Comparison of ENCODE assay signal across 30 mouse cellular contexts in the genomic region with DNA sequence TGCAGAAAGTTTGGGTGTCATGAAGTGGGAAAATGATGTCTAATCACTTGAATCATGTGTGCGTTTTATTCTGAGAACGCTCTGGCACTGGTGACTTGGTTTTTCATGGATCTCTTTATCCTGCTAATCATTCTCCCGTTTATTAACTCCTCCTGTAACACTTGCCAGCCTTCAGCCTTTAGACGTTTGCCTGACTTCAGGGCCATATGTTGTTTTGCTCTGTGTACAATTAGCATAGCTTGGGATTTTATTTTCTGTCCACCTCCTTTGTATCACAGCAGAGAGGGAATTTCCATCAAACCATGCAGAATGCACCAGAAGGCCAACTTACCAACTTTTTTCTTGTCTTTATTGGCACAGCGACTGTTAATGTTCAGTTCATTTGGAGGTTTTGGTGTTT. TPM values are rescaled to one million over a fixed set of nuclear protein-coding genes. Genes with fewer than 3 reads are reported as not detected.
DNase-seq lines count a peak whose midpoint lies in the region; ATAC-seq lines count a peak whose summit lies in the region.
"Had no signal": no experiment of that assay in that cellular context is flagged by ENCODE, and none has a peak within 500 bp of the region (broad histone marks: within the 10 kb centered on the region; RNA-seq: fewer than 3 reads in every experiment).

No protein-coding gene starts in this region.

- DNase-seq in forebrain, embryonic 10.5 days (ENCODE audit: extremely low spot score, low spot score), result no peak
- no peak for DNase-seq in forebrain, embryonic 11.5 days (ENCODE audit: low spot score)
- DNase-seq in lung, postnatal 10 days, result no peak
- no peak for DNase-seq in cerebellum, postnatal 36 days
- DNase-seq: adrenal gland, adult 8-10 months; adrenal gland, postnatal 25 days; cerebellum, adult 11 months; cerebellum, adult 2 months; cerebellum, adult 9-11 months; embryo, embryonic 11 days; gastrocnemius, adult 2 months; gastrocnemius, postnatal 14 days; heart, adult 11 months; heart, postnatal 10 days; heart, postnatal 36 days had no signal

- 0 out of 2 replicates have a peak, but pooled peaks cover 3% of the 10 kb centered on the region for H3K4me1 ChIP-seq in forebrain, embryonic 13.5 days
- no peaks in the 10 kb centered on the region for H3K4me1 ChIP-seq in forebrain, embryonic 10.5 days
- peaks cover 3% of the 10 kb centered on the region; the same call in 1 of the 2 replicates for H3K4me1 ChIP-seq in forebrain, embryonic 16.5 days (replicated peaks; ENCODE audit: control insufficient read depth, insufficient read depth, low read length)
- H3K4me1 ChIP-seq in forebrain, embryonic 11.5 days (replicated peaks; ENCODE audit: control insufficient read depth, insufficient read depth, low read length), result no peaks in the 10 kb centered on the region
- peaks cover 10% of the 10 kb centered on the region for H3K4me1 ChIP-seq in lung, embryonic 16.5 days (replicated peaks; ENCODE audit: control insufficient read depth, insufficient read depth, low read length)
- H3K4me1 ChIP-seq: embryonic facial prominence, embryonic 10.5 days; heart, embryonic 15.5 days; hindbrain, embryonic 10.5 days; hindbrain, embryonic 13.5 days; intestine, embryonic 15.5 days had no signal

- peak; percentile 61; the same call in 1 of the 2 replicates for ATAC-seq in forebrain, embryonic 13.5 days
- peak; percentile 76 for ATAC-seq in forebrain, embryonic 16.5 days
- ATAC-seq in forebrain, embryonic 11.5 days (replicated peaks; ENCODE audit: low FRiP score), result no peak
- ATAC-seq in lung, embryonic 16.5 days (ENCODE audit: low read depth), result no peak
- ATAC-seq: activated CD4-positive, CD25-positive, alpha-beta regulatory T cell, adult 4 months; hindbrain, embryonic 16.5 days; intestine, embryonic 15.5 days had no signal

- H3K4me3 ChIP-seq in forebrain, embryonic 13.5 days, result no peak overlapping the region
- no peak overlapping the region for H3K4me3 ChIP-seq in forebrain, embryonic 10.5 days
- H3K4me3 ChIP-seq in forebrain, embryonic 16.5 days (replicated peaks; ENCODE audit: low read length), result no peak overlapping the region
- no peak overlapping the region for H3K4me3 ChIP-seq in forebrain, embryonic 11.5 days (ENCODE audit: low read depth, low read length)
- no peak overlapping the region for H3K4me3 ChIP-seq in lung, embryonic 16.5 days (ENCODE audit: low read length)
- H3K4me3 ChIP-seq: embryonic facial prominence, embryonic 10.5 days; embryonic facial prominence, embryonic 13.5 days; erythroblast, embryonic 14.5 days; gastrocnemius, adult 2 months; heart, embryonic 12.5 days; heart, embryonic 15.5 days; hindbrain, embryonic 10.5 days; hindbrain, embryonic 13.5 days; intestine, embryonic 15.5 days had no signal

- WGBS in forebrain, embryonic 13.5 days, result 79% methylated on average over 5 of the region's 5 CpGs
- WGBS in forebrain, embryonic 10.5 days, result 94% methylated on average over 5 of the region's 5 CpGs
- WGBS in forebrain, embryonic 16.5 days, result 45% methylated on average over 5 of the region's 5 CpGs
- WGBS in forebrain, embryonic 11.5 days, result 87% methylated on average over 5 of the region's 5 CpGs
- 80% methylated on average over 5 of the region's 5 CpGs for WGBS in lung, embryonic 16.5 days

- no peaks in the 10 kb centered on the region for H3K27me3 ChIP-seq in forebrain, embryonic 13.5 days
- no peaks in the 10 kb centered on the region for H3K27me3 ChIP-seq in forebrain, embryonic 10.5 days (ENCODE audit: poor library complexity, severe bottlenecking)
- H3K27me3 ChIP-seq in forebrain, embryonic 16.5 days (replicated peaks; ENCODE audit: control insufficient read depth, insufficient read depth, low read length), result no peaks in the 10 kb centered on the region
- H3K27me3 ChIP-seq in forebrain, embryonic 11.5 days (ENCODE audit: control insufficient read depth, insufficient read depth, low read length), result no peaks in the 10 kb centered on the region
- H3K27me3 ChIP-seq in lung, embryonic 16.5 days (ENCODE audit: control insufficient read depth, insufficient read depth, low read depth, low read length), result no peaks in the 10 kb centered on the region
- H3K27me3 ChIP-seq: embryonic facial prominence, embryonic 13.5 days; heart, embryonic 12.5 days; heart, embryonic 15.5 days; hindbrain, embryonic 13.5 days; intestine, embryonic 15.5 days had no signal

- no peaks in the 10 kb centered on the region for H3K9me3 ChIP-seq in forebrain, embryonic 13.5 days (replicated peaks)
- no peaks in the 10 kb centered on the region for H3K9me3 ChIP-seq in forebrain, embryonic 10.5 days
- no peaks in the 10 kb centered on the region for H3K9me3 ChIP-seq in forebrain, embryonic 16.5 days (ENCODE audit: control insufficient read depth, low read length)
- H3K9me3 ChIP-seq in forebrain, embryonic 11.5 days (ENCODE audit: control insufficient read depth, low read length), result no peaks in the 10 kb centered on the region
- no peaks in the 10 kb centered on the region for H3K9me3 ChIP-seq in lung, embryonic 16.5 days (ENCODE audit: control insufficient read depth, low read length)
- H3K9me3 ChIP-seq: embryonic facial prominence, embryonic 10.5 days; embryonic facial prominence, embryonic 13.5 days; heart, embryonic 12.5 days; heart, embryonic 15.5 days; hindbrain, embryonic 10.5 days; hindbrain, embryonic 13.5 days; intestine, embryonic 15.5 days had no signal

- H3K9ac ChIP-seq in forebrain, embryonic 13.5 days, result no peak overlapping the region
- no peak overlapping the region for H3K9ac ChIP-seq in forebrain, embryonic 16.5 days (replicated peaks; ENCODE audit: low read depth, low read length)
- no peak overlapping the region for H3K9ac ChIP-seq in forebrain, embryonic 11.5 days (ENCODE audit: low read length)
- H3K9ac ChIP-seq in lung, embryonic 16.5 days (ENCODE audit: low read length), result no peak overlapping the region
- H3K9ac ChIP-seq: embryonic facial prominence, embryonic 13.5 days; heart, embryonic 12.5 days; heart, embryonic 15.5 days; hindbrain, embryonic 13.5 days; intestine, embryonic 15.5 days had no signal

- H3K36me3 ChIP-seq in forebrain, embryonic 13.5 days (ENCODE audit: poor library complexity, severe bottlenecking), result peaks cover 56% of the 10 kb centered on the region
- peaks cover 96% of the 10 kb centered on the region for H3K36me3 ChIP-seq in forebrain, embryonic 10.5 days (replicated peaks)
- peaks cover 12% of the 10 kb centered on the region for H3K36me3 ChIP-seq in forebrain, embryonic 16.5 days (ENCODE audit: control insufficient read depth, insufficient read depth)
- no peaks in the 10 kb centered on the region; the same call in 1 of the 2 replicates for H3K36me3 ChIP-seq in forebrain, embryonic 11.5 days (ENCODE audit: control insufficient read depth, insufficient read depth, low read length)
- peaks cover 23% of the 10 kb centered on the region for H3K36me3 ChIP-seq in lung, embryonic 16.5 days (ENCODE audit: control insufficient read depth, insufficient read depth, low read length)

- no peak overlapping the region for H3K27ac ChIP-seq in forebrain, embryonic 13.5 days
- H3K27ac ChIP-seq in forebrain, embryonic 10.5 days, result no peak overlapping the region
- H3K27ac ChIP-seq in forebrain, embryonic 16.5 days (ENCODE audit: low read length), result no peak overlapping the region
- H3K27ac ChIP-seq in forebrain, embryonic 11.5 days (ENCODE audit: low read depth, low read length), result no peak overlapping the region
- peak overlapping the region; percentile 83 for H3K27ac ChIP-seq in lung, embryonic 16.5 days (ENCODE audit: low read length)
- H3K27ac ChIP-seq: embryonic facial prominence, embryonic 10.5 days; embryonic facial prominence, embryonic 13.5 days; gastrocnemius, adult 2 months; heart, embryonic 15.5 days; hindbrain, embryonic 10.5 days; hindbrain, embryonic 13.5 days; intestine, embryonic 15.5 days had no signal

- H3K4me2 ChIP-seq in forebrain, embryonic 13.5 days, result no peak overlapping the region
- no peak overlapping the region for H3K4me2 ChIP-seq in forebrain, embryonic 16.5 days (ENCODE audit: low read length)
- no peak overlapping the region for H3K4me2 ChIP-seq in forebrain, embryonic 11.5 days (ENCODE audit: low read depth, low read length, severe bottlenecking)
- H3K4me2 ChIP-seq in lung, embryonic 16.5 days (ENCODE audit: low read depth, low read length), result no peak overlapping the region
- H3K4me2 ChIP-seq: embryonic facial prominence, embryonic 13.5 days; heart, embryonic 12.5 days; heart, embryonic 15.5 days; hindbrain, embryonic 13.5 days; intestine, embryonic 15.5 days had no signal

RNA-seq across cellular contexts. Expression of gene Akap5, which starts 26.9 kb away (rescaled TPM):
- 4.5 and 5.3 TPM in 2 replicates for polyA plus RNA-seq in forebrain, embryonic 13.5 days (2015; fragmentation: Nextera tagmentation; extraction: Ambion mirVana)
- polyA plus RNA-seq in forebrain, embryonic 10.5 days (2016; fragmentation: Nextera tagmentation; extraction: Ambion mirVana), result 2.6 and 3.1 TPM in 2 replicates
- polyA plus RNA-seq in forebrain, embryonic 16.5 days (2015; fragmentation: Nextera tagmentation; extraction: Ambion mirVana), result 8.2 and 10.3 TPM in 2 replicates
- polyA plus RNA-seq in forebrain, embryonic 11.5 days (2014; fragmentation: Nextera tagmentation; extraction: Ambion mirVana), result 3.6 and 5.2 TPM in 2 replicates
- polyA plus RNA-seq in lung, embryonic 16.5 days (2015; fragmentation: Nextera tagmentation; extraction: Ambion mirVana), result 35.7 and 43.7 TPM in 2 replicates

RNA-seq across cellular contexts. Expression of gene Mthfd1, which starts 42.7 kb away (rescaled TPM):
- polyA plus RNA-seq in forebrain, embryonic 13.5 days (2015; fragmentation: Nextera tagmentation; extraction: Ambion mirVana), result 48.0 and 53.6 TPM in 2 replicates
- 108 and 110 TPM in 2 replicates for polyA plus RNA-seq in forebrain, embryonic 10.5 days (2016; fragmentation: Nextera tagmentation; extraction: Ambion mirVana)
- polyA plus RNA-seq in forebrain, embryonic 16.5 days (2015; fragmentation: Nextera tagmentation; extraction: Ambion mirVana), result 47.8 and 51.0 TPM in 2 replicates
- polyA plus RNA-seq in forebrain, embryonic 11.5 days (2014; fragmentation: Nextera tagmentation; extraction: Ambion mirVana), result 80.2 and 80.8 TPM in 2 replicates
- polyA plus RNA-seq in lung, embryonic 16.5 days (2015; fragmentation: Nextera tagmentation; extraction: Ambion mirVana), result 92.9 and 93.2 TPM in 2 replicates

RNA-seq across cellular contexts. Expression of gene Tex21, which starts 51.3 kb away (rescaled TPM):
- not detected in 2 replicates for polyA plus RNA-seq in forebrain, embryonic 13.5 days (2015; fragmentation: Nextera tagmentation; extraction: Ambion mirVana)
- not detected in 2 replicates for polyA plus RNA-seq in forebrain, embryonic 10.5 days (2016; fragmentation: Nextera tagmentation; extraction: Ambion mirVana)
- not detected in 2 replicates for polyA plus RNA-seq in forebrain, embryonic 16.5 days (2015; fragmentation: Nextera tagmentation; extraction: Ambion mirVana)
- polyA plus RNA-seq in forebrain, embryonic 11.5 days (2014; fragmentation: Nextera tagmentation; extraction: Ambion mirVana), result not detected in 2 replicates
- not detected in 2 replicates for polyA plus RNA-seq in lung, embryonic 16.5 days (2015; fragmentation: Nextera tagmentation; extraction: Ambion mirVana)
- polyA plus RNA-seq: activated CD4-positive, CD25-positive, alpha-beta regulatory T cell, adult 4 months; cerebellum, adult 2 months; cortical plate, adult 2 months; embryonic facial prominence, embryonic 10.5 days; embryonic facial prominence, embryonic 13.5 days; erythroblast, embryonic 14.5 days; frontal cortex, adult 2 months; heart, embryonic 15.5 days; hindbrain, embryonic 10.5 days; hindbrain, embryonic 16.5 days; intestine, embryonic 15.5 days had no signal

Comparison
In these comparisons a context has a peak if more than half of its experiments do, and no peak if none do; other contexts are left out.
1. ATAC-seq: peak in forebrain, embryonic 13.5 days (single experiment) and forebrain, embryonic 16.5 days (single experiment); none in forebrain, embryonic 11.5 days (single experiment) and lung, embryonic 16.5 days (single experiment).